Mouse (Mus musculus) olfactory bulb, adult 2 months (tissue): Measurements from ENCODE around the gene Orm2.

Experiments used
- CTCF ChIP-seq: fragments of 200-500 bp; IDR thresholded peaks from 2 replicates; pipeline ENCODE4 v1.5.1; 2012; ENCODE audit warnings: low read depth, mild to moderate bottlenecking, low read length, moderate library complexity; ENCODE audit not compliant: insufficient read depth
- POLR2A ChIP-seq: fragments of 200-500 bp; IDR thresholded peaks from 2 replicates; pipeline ENCODE4 v1.6.1; 2012; ENCODE audit warnings: mild to moderate bottlenecking, low read depth, low read length, moderate library complexity; ENCODE audit not compliant: insufficient read depth

GRCm38 (mm10) chr4:63377483-63377882, 15.2 kb downstream of the Orm2 start:
- TF ChIP-seq CTCF (no peak), POLR2A (no peak)
